Mouse (Mus musculus) hindbrain, embryonic 15.5 days (tissue): ENCODE measurements around the gene Camp. TPM values are rescaled to one million over a fixed set of nuclear protein-coding genes. Genes with fewer than 3 reads are reported as not detected.

ENCODE experiments used
- ATAC-seq: fragments of 200-750 bp; cut with Nextera tagmentation; 2 replicates; pipeline ENCODE4 v1.8.0; 2017; ENCODE audit warnings: low read depth, moderate number of reproducible peaks, moderate TSS enrichment; ENCODE audit not compliant: low FRiP score
- H3K27ac ChIP-seq: fragments of 300-500 bp; sonication (generic); replicated peaks from 2 replicates; pipeline ENCODE4 v1.5.1; 2015; ENCODE audit warnings: mild to moderate bottlenecking, inconsistent platforms
- H3K27me3 ChIP-seq: fragments of 300-500 bp; sonication (generic); 2 replicates; pipeline ENCODE4 v1.6.1; 2015; ENCODE audit warnings: control low read depth, inconsistent platforms
- H3K36me3 ChIP-seq: fragments of 300-500 bp; sonication (generic); 2 replicates; pipeline ENCODE4 v1.6.1; 2015; ENCODE audit warnings: control low read depth, inconsistent platforms
- H3K4me1 ChIP-seq: fragments of 300-500 bp; sonication (generic); replicated peaks from 2 replicates; pipeline ENCODE4 v1.6.1; 2015; ENCODE audit warnings: control low read depth, inconsistent platforms
- H3K4me2 ChIP-seq: fragments of 300-500 bp; sonication (generic); 2 replicates; pipeline ENCODE4 v1.6.1; 2015; ENCODE audit warnings: moderate library complexity, mild to moderate bottlenecking, inconsistent platforms
- H3K4me3 ChIP-seq: fragments of 300-500 bp; sonication (generic); 2 replicates; pipeline ENCODE4 v1.5.1; 2015; ENCODE audit warnings: mild to moderate bottlenecking, inconsistent platforms
- H3K9ac ChIP-seq: fragments of 300-500 bp; sonication (generic); 2 replicates; pipeline ENCODE4 v1.6.1; 2015; ENCODE audit warnings: inconsistent platforms
- H3K9me3 ChIP-seq: fragments of 300-500 bp; sonication (generic); 2 replicates; pipeline ENCODE4 v1.6.1; 2016; ENCODE audit warnings: control low read depth, inconsistent platforms
- WGBS: fragments of 180-500 bp; shearing (Covaris S2); methylation state at CpG from one replicate; pipeline ENCODE4 v1.1.7; 2015; 5-methylcytosine and 5-hydroxymethylcytosine counted together
- polyA plus RNA-seq: library from polyadenylated mRNA; unstranded; fragments of >200 nt; fragmentation: Nextera tagmentation; extraction: Ambion mirVana; gene quantifications from 2 replicates; pipeline ENCODE4 v1.2.1, GENCODE M21; 2015

Camp gene
- polyA plus RNA-seq, 1 experiment from 2014 or later = 0.75 TPM

GRCm38 (mm10) chr9:109875695-109876601 is 26.5 kb upstream of the Camp start:
- peaks cover 17% of the 10 kb centered on the region for H3K4me1 ChIP-seq
- H3K9me3 ChIP-seq = no peaks in the 10 kb centered on the region
- no peaks in the 10 kb centered on the region for H3K27me3 ChIP-seq
- peak overlapping the region; percentile 63 for H3K4me2 ChIP-seq
- H3K4me3 ChIP-seq = peak overlapping the region; percentile 87
- peak overlapping the region; percentile 77 for H3K27ac ChIP-seq
- H3K9ac ChIP-seq = peak overlapping the region; percentile 75
- ATAC-seq = peak; percentile 61
- WGBS = under 1% methylated on average over 53 of the region's 76 CpGs
- peaks cover 24% of the 10 kb centered on the region for H3K36me3 ChIP-seq

GRCm38 (mm10) chr9:109874797-109875691 is 25.6 kb upstream of the Camp start, which contains the start of gene Cdc25a:
Gene Cdc25a, plus strand, starts transcription at chr9:109875579.
- no peaks in the 10 kb centered on the region for H3K9me3 ChIP-seq
- H3K36me3 ChIP-seq = peaks cover 15% of the 10 kb centered on the region
- H3K27me3 ChIP-seq = no peaks in the 10 kb centered on the region
- peak within 1 kb of the TSS; percentile 87 for H3K4me3 ChIP-seq
- ATAC-seq = peak; percentile 93
- 7% methylated on average over 33 of the region's 33 CpGs for WGBS
- H3K27ac ChIP-seq = peak within 1 kb of the TSS; percentile 77
- H3K9ac ChIP-seq = peak within 1 kb of the TSS; percentile 75
- H3K4me1 ChIP-seq = peaks cover 17% of the 10 kb centered on the region
- peak within 1 kb of the TSS; percentile 63 for H3K4me2 ChIP-seq

- no peak for ATAC-seq
- no peaks in the 10 kb centered on the region for H3K9me3 ChIP-seq
- peaks cover 4% of the 10 kb centered on the region; the same call in 1 of the 2 replicates for H3K4me1 ChIP-seq
- no peaks in the 10 kb centered on the region for H3K36me3 ChIP-seq
- WGBS = 52% methylated on average over 6 of the region's 6 CpGs
- H3K27ac ChIP-seq = no peak overlapping the region
- H3K4me3 ChIP-seq = no peak overlapping the region
- H3K27me3 ChIP-seq = no peaks in the 10 kb centered on the region
- no peak overlapping the region for H3K4me2 ChIP-seq
- H3K9ac ChIP-seq = no peak overlapping the region
These were observed 21.7 kb upstream of the Camp start for GRCm38 (mm10) chr9:109870983-109871572.

- no peak overlapping the region for H3K27ac ChIP-seq
- H3K4me2 ChIP-seq = no peak overlapping the region
- no peak overlapping the region for H3K9ac ChIP-seq
- no peaks in the 10 kb centered on the region for H3K9me3 ChIP-seq
- no peaks in the 10 kb centered on the region for H3K36me3 ChIP-seq
- ATAC-seq = no peak
- H3K4me1 ChIP-seq = no peaks in the 10 kb centered on the region
- WGBS = 79% methylated on average over 2 of the region's 2 CpGs
- no peaks in the 10 kb centered on the region for H3K27me3 ChIP-seq
- no peak overlapping the region for H3K4me3 ChIP-seq
These were observed 16.8 kb upstream of the Camp start for GRCm38 (mm10) chr9:109866218-109866617.

DNA sequence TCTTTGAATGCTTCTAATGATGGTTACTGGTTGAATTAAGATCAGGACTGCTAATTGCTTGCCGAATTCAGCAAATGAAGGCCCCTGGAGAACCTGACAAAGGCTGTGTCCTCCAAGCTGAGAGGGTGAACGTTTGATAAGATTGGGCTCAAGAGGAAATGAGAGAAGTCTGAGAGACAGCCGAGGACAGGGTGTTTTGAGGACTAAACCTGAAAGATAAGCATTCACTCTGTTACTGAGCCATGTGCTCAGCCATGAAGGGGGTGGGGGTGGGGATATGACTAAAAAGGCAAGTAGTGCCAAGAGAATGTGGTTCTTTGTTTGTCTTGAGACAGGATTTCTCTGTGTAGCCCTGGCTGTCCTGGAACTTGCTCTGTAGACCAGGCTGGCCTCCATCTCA is 13.7 kb upstream of the Camp start:
- no peaks in the 10 kb centered on the region for H3K36me3 ChIP-seq
- 56% methylated on average over 3 of the region's 3 CpGs for WGBS
- no peak for ATAC-seq
- H3K27ac ChIP-seq = no peak overlapping the region
- no peaks in the 10 kb centered on the region for H3K27me3 ChIP-seq
- H3K4me2 ChIP-seq = no peak overlapping the region
- no peaks in the 10 kb centered on the region for H3K9me3 ChIP-seq
- H3K4me1 ChIP-seq = no peaks in the 10 kb centered on the region
- no peak overlapping the region for H3K4me3 ChIP-seq
- no peak overlapping the region for H3K9ac ChIP-seq

GRCm38 (mm10) chr9:109862397-109863044 is 13.1 kb upstream of the Camp start:
- Histone ChIP-seq H3K4me1 (no peaks in the 10 kb centered on the region), H3K4me3 (no peak overlapping the region), H3K9me3 (no peaks in the 10 kb centered on the region), H3K4me2 (peak overlapping the region; percentile 38), H3K36me3 (no peaks in the 10 kb centered on the region), H3K9ac (no peak overlapping the region), H3K27ac (no peak overlapping the region), H3K27me3 (no peaks in the 10 kb centered on the region)
- ATAC-seq = peak; percentile 59
- 20% methylated on average over 20 of the region's 20 CpGs for WGBS

- H3K9me3 ChIP-seq = no peaks in the 10 kb centered on the region
- no peak overlapping the region for H3K9ac ChIP-seq
- H3K4me2 ChIP-seq = no peak overlapping the region
- 88% methylated on average over 6 of the region's 6 CpGs for WGBS
- no peaks in the 10 kb centered on the region for H3K36me3 ChIP-seq
- H3K27me3 ChIP-seq = no peaks in the 10 kb centered on the region
- no peaks in the 10 kb centered on the region for H3K4me1 ChIP-seq
- no peak overlapping the region for H3K27ac ChIP-seq
- no peak for ATAC-seq
- no peak overlapping the region for H3K4me3 ChIP-seq
These were observed 6.5 kb upstream of the Camp start for GRCm38 (mm10) chr9:109855947-109856346.

GRCm38 (mm10) chr9:109854341-109854740 is 4.9 kb upstream of the Camp start:
- WGBS = 87% methylated on average over 2 of the region's 2 CpGs
- Histone ChIP-seq H3K27ac (no peak overlapping the region), H3K4me2 (no peak overlapping the region), H3K4me3 (no peak overlapping the region), H3K9me3 (no peaks in the 10 kb centered on the region), H3K27me3 (no peaks in the 10 kb centered on the region), H3K9ac (no peak overlapping the region), H3K36me3 (no peaks in the 10 kb centered on the region), H3K4me1 (0 out of 2 replicates have a peak, but pooled peaks cover under 1% of the 10 kb centered on the region)
- no peak for ATAC-seq

GRCm38 (mm10) chr9:109850099-109850498 is 682 bp upstream of the Camp start:
- WGBS = 89% methylated on average over 5 of the region's 5 CpGs
- Histone ChIP-seq H3K27me3 (no peaks in the 10 kb centered on the region), H3K4me1 (0 out of 2 replicates have a peak, but pooled peaks cover 3% of the 10 kb centered on the region), H3K9me3 (no peaks in the 10 kb centered on the region), H3K27ac (no peak overlapping the region), H3K4me2 (no peak overlapping the region), H3K9ac (no peak overlapping the region), H3K36me3 (no peaks in the 10 kb centered on the region), H3K4me3 (no peak overlapping the region)
- no peak for ATAC-seq

GRCm38 (mm10) chr9:109833088-109833412 is 16.4 kb downstream of the Camp start:
- Histone ChIP-seq H3K36me3 (0 out of 2 replicates have a peak, but pooled peaks cover 5% of the 10 kb centered on the region), H3K4me1 (peaks cover 10% of the 10 kb centered on the region), H3K9ac (peak overlapping the region; percentile 63), H3K9me3 (no peaks in the 10 kb centered on the region), H3K27me3 (no peaks in the 10 kb centered on the region), H3K4me3 (peak overlapping the region; percentile 65), H3K27ac (peak overlapping the region; percentile 90), H3K4me2 (peak overlapping the region; percentile 89)
- ATAC-seq = peak; percentile 66
- WGBS = 8% methylated on average over 6 of the region's 6 CpGs

DNA sequence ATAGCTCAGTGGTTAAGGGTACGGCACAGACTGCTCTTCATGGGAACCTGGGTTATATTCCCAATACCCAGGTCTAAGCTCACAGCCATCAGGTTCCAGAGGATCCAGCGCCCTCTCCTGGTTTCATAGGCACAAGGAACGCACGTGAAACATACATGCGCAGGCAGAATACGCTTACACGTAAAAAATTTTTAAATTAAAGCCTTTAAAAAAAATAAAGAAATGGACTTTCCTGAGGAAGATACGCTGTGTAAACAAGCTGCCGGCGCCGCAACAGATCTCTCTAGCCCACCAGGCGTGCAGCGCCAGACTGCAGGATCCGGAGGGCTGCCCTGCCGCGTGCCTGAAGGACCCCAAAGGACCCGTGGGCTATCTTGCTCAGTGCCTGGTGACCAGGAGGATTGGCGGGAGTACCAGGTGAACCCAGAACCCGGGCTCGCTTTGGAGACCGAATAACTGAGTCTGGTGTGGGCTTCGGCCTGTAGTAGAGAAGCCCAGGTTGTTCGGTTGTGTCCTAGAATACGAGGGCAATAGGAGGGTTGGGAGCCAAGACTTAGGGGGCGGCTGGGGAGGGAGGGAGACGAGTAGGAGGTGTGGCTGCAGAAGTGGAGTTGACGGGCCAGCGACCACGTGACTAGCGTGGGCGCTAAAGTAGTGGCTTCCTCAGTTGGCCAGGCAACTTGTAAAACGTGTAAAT is 16.9 kb downstream of the Camp start, which contains the start of gene Nme6:
Nme6 (plus strand) TSS at position 359 of the 697 bp plus-strand sequence.
- peak; percentile 97 for ATAC-seq

More for the DNA sequence above, 16.9 kb downstream of the Camp start, which contains the start of gene Nme6:
- peak within 1 kb of the TSS; percentile 90 for H3K27ac ChIP-seq
- H3K9me3 ChIP-seq = no peaks in the 10 kb centered on the region
- under 1% methylated on average over 32 of the region's 32 CpGs for WGBS
- H3K9ac ChIP-seq = peak within 1 kb of the TSS; percentile 63
- no peaks in the 10 kb centered on the region for H3K27me3 ChIP-seq
- H3K4me2 ChIP-seq = peak within 1 kb of the TSS; percentile 89
- H3K4me3 ChIP-seq = peak within 1 kb of the TSS; percentile 65
- 0 out of 2 replicates have a peak, but pooled peaks cover 5% of the 10 kb centered on the region for H3K36me3 ChIP-seq
- H3K4me1 ChIP-seq = peaks cover 10% of the 10 kb centered on the region
